Mouse (Mus musculus) left cerebral cortex, postnatal 10 days (tissue): ENCODE data around the gene Vamp2. TPM values are rescaled to one million over a fixed set of nuclear protein-coding genes. Genes with fewer than 3 reads are reported as not detected.

Experiments used
- DNase-seq, 2 experiments: peaks; one replicate each; pipeline ENCODE4 v3.0.0; 2021 to 2022; ENCODE audit warnings: low spot score in 2 of 2, mixed read lengths in 1 of 2; ENCODE audit errors: extremely low spot score in 1 of 2
- intact Hi-C: fragments of 180-260 bp; cut with DNase I; formaldehyde crosslinking; loops from one replicate; pipeline ENCODE4 v1.15.1; 2025
- total RNA-seq, 2 experiments: library from RNA; stranded (reverse); gene quantifications; 2 replicates each; pipeline ENCODE4 v1.2.3; 2021

The Vamp2 gene
- total RNA-seq, 2 experiments from 2014 or later, result 1,124 to 1,163 TPM

- intact Hi-C loops, result loop anchor here (1.0 to 2.0 kb wide), 2 partner anchors 23 to 61 kb away; no protein-coding TSS in a partner anchor
- DNase-seq, result peak in 1 of 2 experiments; percentile 80
Measured at GRCm38 (mm10) chr11:69063413-69064201, 24.7 kb upstream of the Vamp2 start.

DNA sequence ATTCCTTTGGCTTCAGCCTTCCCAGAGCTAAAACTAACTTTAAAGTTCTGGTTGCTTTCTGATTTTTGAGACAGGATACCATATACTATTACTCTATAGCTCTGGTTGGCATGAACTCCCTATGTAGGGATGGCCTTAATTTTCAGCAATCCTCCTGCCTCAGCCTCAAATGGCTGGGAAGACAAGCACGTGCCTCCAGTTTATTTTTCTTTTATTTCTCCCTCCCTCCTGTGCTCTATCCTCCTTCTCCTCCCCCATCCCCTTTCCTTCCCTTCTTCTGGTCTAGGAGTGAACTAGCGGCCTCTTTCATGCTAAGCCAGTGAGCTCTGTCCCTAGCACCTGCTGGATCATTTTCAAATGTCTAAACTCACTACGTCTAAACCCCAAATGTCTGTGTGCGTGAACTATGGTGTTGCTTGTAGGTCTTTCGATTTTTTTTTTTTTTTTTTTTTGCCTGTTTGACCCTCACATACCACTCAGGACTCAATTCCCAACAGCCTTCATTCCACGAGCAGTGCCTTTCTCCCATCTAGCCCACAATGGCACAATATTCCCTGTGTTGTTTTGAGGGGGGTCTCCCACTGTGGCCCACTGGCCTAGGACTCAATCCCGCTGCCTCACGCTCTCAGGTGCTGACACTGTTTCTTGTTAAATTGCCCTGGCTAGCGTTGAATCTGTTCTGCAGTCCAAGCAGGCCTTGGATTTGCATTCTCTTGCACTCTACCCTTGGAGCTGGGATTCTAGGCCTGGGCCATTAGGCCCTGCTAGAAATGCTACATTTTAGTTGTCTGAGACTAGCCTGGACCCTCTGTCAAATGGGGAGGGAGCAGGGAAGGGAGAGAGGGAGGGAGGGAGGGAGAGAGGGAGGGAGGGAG, 23.8 kb upstream of the Vamp2 start:
- intact Hi-C loops, result no loop called here
- no peak for DNase-seq

DNA sequence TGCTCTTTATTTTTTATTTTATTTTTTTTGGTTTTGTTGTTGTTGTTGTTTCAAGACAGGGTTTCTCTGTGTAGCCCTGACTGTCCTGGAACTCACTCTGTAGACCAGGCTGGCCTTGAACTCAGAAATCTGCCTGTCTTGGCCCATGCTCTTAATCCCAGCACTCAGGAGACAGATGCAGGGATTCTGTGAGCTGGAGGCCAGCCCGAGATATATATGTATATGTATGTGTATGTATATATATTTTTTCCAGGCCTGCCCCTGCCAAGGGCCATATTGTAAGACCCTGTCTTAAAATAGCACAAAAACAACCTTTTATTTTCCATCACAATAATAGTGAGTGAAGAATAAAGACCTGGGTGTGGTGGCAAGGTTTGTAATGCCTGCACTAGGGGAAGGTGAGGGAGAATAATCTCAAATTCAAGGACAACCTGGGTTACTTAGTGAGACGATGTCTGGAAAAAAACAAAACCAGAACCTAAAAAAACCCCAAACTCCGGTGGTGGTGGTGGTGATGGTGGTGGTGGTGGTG, 22.8 kb upstream of the Vamp2 start:
- DNase-seq, result no peak
- intact Hi-C loops, result no loop called here

- intact Hi-C loops, result no loop called here
- DNase-seq, result peak in 1 of 2 experiments; percentile 65
Measured at GRCm38 (mm10) chr11:69066163-69066861, 22.0 kb upstream of the Vamp2 start.

GRCm38 (mm10) chr11:69066956-69067355, 21.3 kb upstream of the Vamp2 start:
- intact Hi-C loops, result no loop called here

DNA sequence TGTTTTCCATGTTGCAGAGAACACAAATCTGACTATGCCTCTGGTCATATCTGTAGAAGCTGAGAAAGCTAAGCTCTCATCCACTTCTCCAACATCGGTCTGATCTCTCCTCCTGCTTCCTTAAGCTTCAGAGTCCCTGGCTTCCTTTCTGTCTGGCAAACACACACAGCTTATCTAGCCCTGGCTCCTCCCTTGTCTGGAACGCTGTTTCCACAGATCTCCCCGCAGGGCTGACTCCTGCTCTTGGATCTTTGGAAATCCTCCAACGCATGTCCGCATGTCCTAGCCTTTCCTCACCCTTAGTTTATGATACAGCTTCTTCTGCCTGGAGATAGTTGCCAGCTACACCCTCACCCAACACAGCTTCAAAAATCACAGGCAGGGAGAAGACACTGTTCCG, 20.7 kb upstream of the Vamp2 start:
- intact Hi-C loops, result no loop called here
- no peak for DNase-seq

More at GRCm38 (mm10) chr11:69066956-69067355, 21.3 kb upstream of the Vamp2 start:
- DNase-seq, result peak; percentile 84 to 86

- intact Hi-C loops, result no loop called here
- DNase-seq, result no peak
Measured at GRCm38 (mm10) chr11:69070093-69070492, 18.2 kb upstream of the Vamp2 start.

- intact Hi-C loops, result no loop called here
Measured at GRCm38 (mm10) chr11:69070590-69071222, 17.6 kb upstream of the Vamp2 start, which contains the start of gene Tmem107. Tmem107 (plus strand) TSS chr11:69070806.

GRCm38 (mm10) chr11:69071262-69071661, 17.0 kb upstream of the Vamp2 start:
- intact Hi-C loops, result no loop called here

More at GRCm38 (mm10) chr11:69070590-69071222, 17.6 kb upstream of the Vamp2 start, which contains the start of gene Tmem107:
- DNase-seq, result peak; percentile 91 to 95

GRCm38 (mm10) chr11:69072234-69072633, 16.1 kb upstream of the Vamp2 start:
- DNase-seq, result no peak
- intact Hi-C loops, result no loop called here

More at GRCm38 (mm10) chr11:69071262-69071661, 17.0 kb upstream of the Vamp2 start:
- no peak for DNase-seq

- no peak for DNase-seq
- intact Hi-C loops, result no loop called here
Measured at GRCm38 (mm10) chr11:69072666-69073064, 15.6 kb upstream of the Vamp2 start.

DNA sequence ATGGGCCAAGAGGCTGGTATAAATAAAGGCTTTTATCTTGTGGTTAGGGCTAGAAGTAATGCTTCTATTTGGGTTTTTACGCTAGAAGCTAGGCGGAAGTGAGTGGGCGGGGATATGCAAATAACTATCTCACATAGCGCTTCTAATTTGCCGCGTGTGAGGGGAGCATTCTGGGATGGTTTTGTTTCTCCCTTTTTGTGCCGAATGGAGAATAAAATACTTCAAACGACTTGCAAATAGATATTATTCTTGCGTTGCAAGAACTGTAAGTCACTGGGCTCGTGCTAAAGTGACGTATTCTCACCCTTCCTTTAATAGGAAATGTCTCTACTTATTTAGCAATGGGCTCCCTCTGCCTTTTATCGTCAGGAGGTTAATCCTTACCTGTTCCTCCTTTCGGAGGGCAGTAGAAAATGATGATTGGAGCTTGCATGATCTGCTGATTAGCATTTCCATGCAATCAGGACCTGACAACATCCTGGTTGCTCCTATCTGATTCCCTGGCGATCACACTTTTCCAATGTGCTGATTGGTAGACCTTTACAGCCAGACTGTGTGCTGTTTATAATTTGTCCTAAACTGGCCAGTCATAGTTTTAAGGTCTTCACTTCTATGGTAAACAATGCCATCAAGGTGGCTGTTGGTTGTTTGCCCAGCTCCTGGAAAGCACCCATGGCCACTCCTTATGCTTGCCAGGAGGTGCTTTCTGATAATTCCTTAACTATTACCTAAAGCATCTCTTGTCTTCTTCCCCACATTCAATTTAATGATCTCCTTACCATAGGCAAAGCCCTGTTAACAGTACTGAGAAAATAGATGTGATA, 15.0 kb upstream of the Vamp2 start:
- intact Hi-C loops, result no loop called here
- peak; percentile 89 to 90 for DNase-seq

- peak in 1 of 2 experiments; percentile 3 for DNase-seq
- intact Hi-C loops, result no loop called here
Measured at GRCm38 (mm10) chr11:69073951-69074775, 14.1 kb upstream of the Vamp2 start.

- no peak for DNase-seq
- intact Hi-C loops, result no loop called here
Measured at GRCm38 (mm10) chr11:69074776-69075069, 13.6 kb upstream of the Vamp2 start.

GRCm38 (mm10) chr11:69075764-69076479, 12.4 kb upstream of the Vamp2 start:
- intact Hi-C loops, result no loop called here
- no peak for DNase-seq

GRCm38 (mm10) chr11:69076572-69076971, 11.7 kb upstream of the Vamp2 start:
- DNase-seq, result peak in 1 of 2 experiments; percentile 11
- intact Hi-C loops, result no loop called here
